Mouse (Mus musculus): ENCODE results near the gene 2310033P09Rik. TPM values are rescaled to one million over a fixed set of nuclear protein-coding genes. Genes with fewer than 3 reads are reported as not detected.

Gene 2310033P09Rik
- polyA plus RNA-seq, 1 experiment from 2014 or later, result 41.3 TPM

- DNase-seq (ENCODE audit: low spot score) (no peak), ATAC-seq (replicated peaks; ENCODE audit: low FRiP score) (no peak)
- peak overlapping the region; percentile 100 for H3K27ac ChIP-seq (ENCODE audit: low read depth, low read length)
- no peaks in the 10 kb centered on the region for H3K27me3 ChIP-seq (replicated peaks; ENCODE audit: control insufficient read depth, insufficient read depth, low read length)
- H3K9me3 ChIP-seq (ENCODE audit: control insufficient read depth, low read length), result no peaks in the 10 kb centered on the region
- no peak overlapping the region for H3K4me3 ChIP-seq (ENCODE audit: low read depth, low read length)
- H3K9ac ChIP-seq (ENCODE audit: low read depth, low read length), result peak overlapping the region; percentile 42; the same call in 1 of the 2 replicates
- no peak overlapping the region for H3K4me2 ChIP-seq
- H3K36me3 ChIP-seq (ENCODE audit: control insufficient read depth, insufficient read depth, low read length), result no peaks in the 10 kb centered on the region; the same call in 1 of the 2 replicates
- H3K4me1 ChIP-seq (replicated peaks; ENCODE audit: control insufficient read depth, insufficient read depth, low read length), result peaks cover 33% of the 10 kb centered on the region
- WGBS, result 45% methylated on average over 2 of the region's 2 CpGs
Observed at GRCm38 (mm10) chr11:59165616-59166241, 42.4 kb upstream of the 2310033P09Rik start.

- Histone ChIP-seq H3K4me2 (no peak overlapping the region), H3K27ac (ENCODE audit: low read depth, low read length) (no peak overlapping the region), H3K4me3 (ENCODE audit: low read depth, low read length) (no peak overlapping the region), H3K27me3 (replicated peaks; ENCODE audit: control insufficient read depth, insufficient read depth, low read length) (peaks cover 12% of the 10 kb centered on the region), H3K9ac (ENCODE audit: low read depth, low read length) (no peak overlapping the region), H3K36me3 (ENCODE audit: control insufficient read depth, insufficient read depth, low read length) (no peaks in the 10 kb centered on the region), H3K4me1 (replicated peaks; ENCODE audit: control insufficient read depth, insufficient read depth, low read length) (peaks cover 15% of the 10 kb centered on the region), H3K9me3 (ENCODE audit: control insufficient read depth, low read length) (no peaks in the 10 kb centered on the region)
- ATAC-seq (replicated peaks; ENCODE audit: low FRiP score) (no peak), DNase-seq (ENCODE audit: low spot score) (no peak)
- WGBS, result 60% methylated on average over 3 of the region's 3 CpGs
Observed at GRCm38 (mm10) chr11:59169807-59170206, 38.3 kb upstream of the 2310033P09Rik start.

GRCm38 (mm10) chr11:59170549-59170948 lies 37.6 kb upstream of the 2310033P09Rik start:
- WGBS, result 78% methylated on average over 4 of the region's 4 CpGs
- H3K4me1 ChIP-seq (replicated peaks; ENCODE audit: control insufficient read depth, insufficient read depth, low read length), result peaks cover 10% of the 10 kb centered on the region
- H3K9me3 ChIP-seq (ENCODE audit: control insufficient read depth, low read length), result no peaks in the 10 kb centered on the region
- ATAC-seq (replicated peaks; ENCODE audit: low FRiP score) (no peak), DNase-seq (ENCODE audit: low spot score) (no peak)
- no peak overlapping the region for H3K9ac ChIP-seq (ENCODE audit: low read depth, low read length)
- no peaks in the 10 kb centered on the region for H3K36me3 ChIP-seq (ENCODE audit: control insufficient read depth, insufficient read depth, low read length)
- H3K4me2 ChIP-seq, result no peak overlapping the region
- H3K27ac ChIP-seq (ENCODE audit: low read depth, low read length), result no peak overlapping the region
- peaks cover 20% of the 10 kb centered on the region for H3K27me3 ChIP-seq (replicated peaks; ENCODE audit: control insufficient read depth, insufficient read depth, low read length)
- no peak overlapping the region for H3K4me3 ChIP-seq (ENCODE audit: low read depth, low read length)

GRCm38 (mm10) chr11:59174189-59174838 lies 33.8 kb upstream of the 2310033P09Rik start:
- no peak overlapping the region for H3K4me2 ChIP-seq
- H3K9ac ChIP-seq (ENCODE audit: low read depth, low read length), result no peak overlapping the region
- no peak overlapping the region for H3K4me3 ChIP-seq (ENCODE audit: low read depth, low read length)
- peaks cover 57% of the 10 kb centered on the region for H3K27me3 ChIP-seq (replicated peaks; ENCODE audit: control insufficient read depth, insufficient read depth, low read length)
- H3K9me3 ChIP-seq (ENCODE audit: control insufficient read depth, low read length), result no peaks in the 10 kb centered on the region
- 54% methylated on average over 6 of the region's 6 CpGs for WGBS
- H3K27ac ChIP-seq (ENCODE audit: low read depth, low read length), result no peak overlapping the region
- H3K4me1 ChIP-seq (replicated peaks; ENCODE audit: control insufficient read depth, insufficient read depth, low read length), result peaks cover 3% of the 10 kb centered on the region; the same call in 1 of the 2 replicates
- no peaks in the 10 kb centered on the region for H3K36me3 ChIP-seq (ENCODE audit: control insufficient read depth, insufficient read depth, low read length)
- ATAC-seq (replicated peaks; ENCODE audit: low FRiP score), result no peak
- no peak for DNase-seq (ENCODE audit: low spot score)

GRCm38 (mm10) chr11:59176475-59176874 lies 31.6 kb upstream of the 2310033P09Rik start:
- no peak for ATAC-seq (replicated peaks; ENCODE audit: low FRiP score)
- H3K4me2 ChIP-seq, result peak overlapping the region; percentile 3; the same call in 1 of the 2 replicates
- H3K9ac ChIP-seq (ENCODE audit: low read depth, low read length), result no peak overlapping the region

GRCm38 (mm10) chr11:59176921-59177320 lies 31.2 kb upstream of the 2310033P09Rik start:
- H3K9me3 ChIP-seq (ENCODE audit: control insufficient read depth, low read length), result no peaks in the 10 kb centered on the region
- H3K4me2 ChIP-seq, result no peak overlapping the region; the same call in 1 of the 2 replicates
- H3K9ac ChIP-seq (ENCODE audit: low read depth, low read length), result no peak overlapping the region
- no peaks in the 10 kb centered on the region for H3K36me3 ChIP-seq (ENCODE audit: control insufficient read depth, insufficient read depth, low read length)
- ATAC-seq (replicated peaks; ENCODE audit: low FRiP score), result no peak
- peaks cover 64% of the 10 kb centered on the region for H3K27me3 ChIP-seq (replicated peaks; ENCODE audit: control insufficient read depth, insufficient read depth, low read length)
- H3K4me3 ChIP-seq (ENCODE audit: low read depth, low read length), result no peak overlapping the region
- 11% methylated on average over 34 of the region's 34 CpGs for WGBS
- no peak overlapping the region for H3K27ac ChIP-seq (ENCODE audit: low read depth, low read length)
- no peak for DNase-seq (ENCODE audit: low spot score)
- H3K4me1 ChIP-seq (replicated peaks; ENCODE audit: control insufficient read depth, insufficient read depth, low read length), result no peaks in the 10 kb centered on the region

More at GRCm38 (mm10) chr11:59176475-59176874, 31.6 kb upstream of the 2310033P09Rik start:
- Histone ChIP-seq H3K27me3 (replicated peaks; ENCODE audit: control insufficient read depth, insufficient read depth, low read length) (peaks cover 64% of the 10 kb centered on the region), H3K9me3 (ENCODE audit: control insufficient read depth, low read length) (no peaks in the 10 kb centered on the region), H3K27ac (ENCODE audit: low read depth, low read length) (no peak overlapping the region), H3K36me3 (ENCODE audit: control insufficient read depth, insufficient read depth, low read length) (no peaks in the 10 kb centered on the region), H3K4me1 (replicated peaks; ENCODE audit: control insufficient read depth, insufficient read depth, low read length) (no peaks in the 10 kb centered on the region), H3K4me3 (ENCODE audit: low read depth, low read length) (0 out of 2 replicates have a peak overlapping the region, but pooled peaks have one; percentile 1)
- DNase-seq (ENCODE audit: low spot score), result no peak
- WGBS, result 4% methylated on average over 45 of the region's 48 CpGs

- Histone ChIP-seq H3K27ac (ENCODE audit: low read depth, low read length) (no peak within 1 kb of the TSS; the same call in 1 of the 2 replicates), H3K4me2 (no peak within 1 kb of the TSS)
- WGBS, result 62% methylated on average over 3 of the region's 3 CpGs
Observed at GRCm38 (mm10) chr11:59182864-59183331, 25.2 kb upstream of the 2310033P09Rik start, which contains the start of gene Gjc2. Gene Gjc2 (minus strand): TSS chr11:59183213.

GRCm38 (mm10) chr11:59183821-59184220 lies 24.3 kb upstream of the 2310033P09Rik start:
- ATAC-seq (replicated peaks; ENCODE audit: low FRiP score) (peak; percentile 65), DNase-seq (ENCODE audit: low spot score) (no peak)
- no peak overlapping the region for H3K4me3 ChIP-seq (ENCODE audit: low read depth, low read length)
- peaks cover 8% of the 10 kb centered on the region; the same call in 1 of the 2 replicates for H3K4me1 ChIP-seq (replicated peaks; ENCODE audit: control insufficient read depth, insufficient read depth, low read length)
- 37% methylated on average over 3 of the region's 3 CpGs for WGBS
- H3K9me3 ChIP-seq (ENCODE audit: control insufficient read depth, low read length), result no peaks in the 10 kb centered on the region
- H3K9ac ChIP-seq (ENCODE audit: low read depth, low read length), result no peak overlapping the region
- H3K4me2 ChIP-seq, result no peak overlapping the region
- H3K36me3 ChIP-seq (ENCODE audit: control insufficient read depth, insufficient read depth, low read length), result peaks cover 14% of the 10 kb centered on the region
- H3K27ac ChIP-seq (ENCODE audit: low read depth, low read length), result no peak overlapping the region
- peaks cover 12% of the 10 kb centered on the region for H3K27me3 ChIP-seq (replicated peaks; ENCODE audit: control insufficient read depth, insufficient read depth, low read length)

More at GRCm38 (mm10) chr11:59182864-59183331, 25.2 kb upstream of the 2310033P09Rik start, which contains the start of gene Gjc2:
- H3K9ac ChIP-seq (ENCODE audit: low read depth, low read length), result no peak within 1 kb of the TSS
- H3K4me3 ChIP-seq (ENCODE audit: low read depth, low read length), result no peak within 1 kb of the TSS
- peaks cover 8% of the 10 kb centered on the region; the same call in 1 of the 2 replicates for H3K4me1 ChIP-seq (replicated peaks; ENCODE audit: control insufficient read depth, insufficient read depth, low read length)
- H3K27me3 ChIP-seq (replicated peaks; ENCODE audit: control insufficient read depth, insufficient read depth, low read length), result peaks cover 21% of the 10 kb centered on the region
- H3K9me3 ChIP-seq (ENCODE audit: control insufficient read depth, low read length), result no peaks in the 10 kb centered on the region
- ATAC-seq (replicated peaks; ENCODE audit: low FRiP score) (no peak), DNase-seq (ENCODE audit: low spot score) (no peak)
- peaks cover 14% of the 10 kb centered on the region for H3K36me3 ChIP-seq (ENCODE audit: control insufficient read depth, insufficient read depth, low read length)

Measured in liver, embryonic 11.5 days (tissue).